Mouse (Mus musculus) ES-E14 (cell line): ENCODE measurements around the gene Gatb.

Source experiments
- CHD2 ChIP-seq: IDR thresholded peaks from 2 replicates; pipeline ENCODE4 v1.6.1; 2014; ENCODE audit warnings: mild to moderate bottlenecking, low read depth, low read length, inconsistent platforms
- HCFC1 ChIP-seq: IDR thresholded peaks from 2 replicates; pipeline ENCODE4 v1.6.1; 2012; ENCODE audit warnings: low read length, inconsistent platforms, borderline replicate concordance; ENCODE audit not compliant: insufficient read depth
- MAFK ChIP-seq: IDR thresholded peaks from 2 replicates; pipeline ENCODE4 v1.6.1; 2014; ENCODE audit warnings: mild to moderate bottlenecking, low read depth, low read length, inconsistent platforms; ENCODE audit not compliant: insufficient read depth
- ZC3H11A ChIP-seq: IDR thresholded peaks from 2 replicates; pipeline ENCODE4 v1.6.1; 2012; ENCODE audit warnings: low read depth, mild to moderate bottlenecking, inconsistent platforms, low read length, borderline replicate concordance

- no peak for TF ChIP-seq ZC3H11A
- TF ChIP-seq HCFC1: no peak
- TF ChIP-seq CHD2: no peak
- TF ChIP-seq MAFK: no peak
Observed at GRCm38 (mm10) chr3:85532376-85532775, 41.5 kb upstream of the Gatb start.
